Comparison of ENCODE assay signal across 26 mouse cellular contexts in genomic region chrX:106595904-106596303, GRCm38 (mm10). TPM values are rescaled to one million over a fixed set of nuclear protein-coding genes. Genes with fewer than 3 reads are reported as not detected.
DNase-seq lines count a peak whose midpoint lies in the region; ATAC-seq lines count a peak whose summit lies in the region.
"Had no signal": no experiment of that assay in that cellular context is flagged by ENCODE, and none has a peak within 500 bp of the region (broad histone marks: within the 10 kb centered on the region; RNA-seq: fewer than 3 reads in every experiment).

No protein-coding gene starts in this region.

- H3K4me1 ChIP-seq in hindbrain, embryonic 12.5 days, result no peaks in the 10 kb centered on the region
- H3K4me1 ChIP-seq: embryonic facial prominence, embryonic 10.5 days; forebrain, embryonic 15.5 days; limb, embryonic 10.5 days had no signal

- H3K9me3 ChIP-seq in hindbrain, embryonic 12.5 days (replicated peaks), result no peaks in the 10 kb centered on the region
- H3K9me3 ChIP-seq: embryonic facial prominence, embryonic 10.5 days; forebrain, embryonic 15.5 days; limb, embryonic 10.5 days had no signal

- no peak for ATAC-seq in hindbrain, embryonic 12.5 days (ENCODE audit: low FRiP score)
- ATAC-seq: forebrain, embryonic 15.5 days; hindbrain, embryonic 16.5 days; intestine, postnatal 0 days; lung, postnatal 0 days had no signal

- H3K4me3 ChIP-seq in hindbrain, embryonic 12.5 days, result no peak overlapping the region
- H3K4me3 ChIP-seq: embryonic facial prominence, embryonic 10.5 days; forebrain, embryonic 15.5 days; limb, embryonic 10.5 days had no signal

- intact Hi-C loops in heart, postnatal 25 days (cut with DNase I), result no loop called here

- no peak overlapping the region for H3K27ac ChIP-seq in hindbrain, embryonic 12.5 days
- H3K27ac ChIP-seq: embryonic facial prominence, embryonic 10.5 days; forebrain, embryonic 15.5 days; kidney, postnatal 0 days; limb, embryonic 10.5 days; macrophage had no signal

- WGBS in hindbrain, embryonic 12.5 days, result 84% methylated on average over 1 of the region's 1 CpGs

- DNase-seq in heart, adult 8-10 months (ENCODE audit: low spot score), result peak; percentile 8
- DNase-seq in heart, postnatal 25 days (ENCODE audit: low spot score), result no peak
- DNase-seq in CD4-positive helper T cell, adult 2 months (ENCODE audit: low read depth, low spot score), result peak; percentile 35
- DNase-seq in heart, postnatal 4 days, result peak; percentile 6
- peak; percentile 6 for DNase-seq in splenic B cell, adult 2 months (ENCODE audit: low read depth, low spot score)
- DNase-seq in layer of hippocampus, adult 9-10 months (ENCODE audit: low spot score), result no peak
- DNase-seq: adrenal gland, postnatal 25 days; cerebellum, adult 9-10 months; gastrocnemius, postnatal 14 days; liver; right cerebral cortex, adult 18-20 months; thymus, adult 2 months had no signal

- no peaks in the 10 kb centered on the region for H3K27me3 ChIP-seq in splenic B cell, adult 2 months (ENCODE audit: control insufficient read depth, insufficient read depth, low read length, poor library complexity, severe bottlenecking)
- no peaks in the 10 kb centered on the region for H3K27me3 ChIP-seq in hindbrain, embryonic 12.5 days
- H3K27me3 ChIP-seq: forebrain, embryonic 15.5 days had no signal

- no peak overlapping the region for H3K9ac ChIP-seq in hindbrain, embryonic 12.5 days
- H3K9ac ChIP-seq: forebrain, embryonic 15.5 days had no signal

- no peak overlapping the region for H3K4me2 ChIP-seq in hindbrain, embryonic 12.5 days (replicated peaks)
- H3K4me2 ChIP-seq: forebrain, embryonic 15.5 days; midbrain, embryonic 11.5 days had no signal

- no peaks in the 10 kb centered on the region for H3K36me3 ChIP-seq in splenic B cell, adult 2 months (ENCODE audit: control insufficient read depth, insufficient read depth, low read length, poor library complexity, severe bottlenecking)
- no peaks in the 10 kb centered on the region for H3K36me3 ChIP-seq in hindbrain, embryonic 12.5 days
- H3K36me3 ChIP-seq: embryonic facial prominence, embryonic 10.5 days; forebrain, embryonic 15.5 days; limb, embryonic 10.5 days had no signal

RNA-seq across cellular contexts. Expression of gene Cysltr1, which starts 7.6 kb away (rescaled TPM):
- total RNA-seq in heart, adult 8-10 months (2022), result 1 to 10 TPM in 3 of 4 experiments, under 1 TPM in 1; 0.57 to 1.6 (median 1.1) TPM
- 1 to 10 TPM; 1.3 to 2.0 TPM for total RNA-seq in heart, postnatal 25 days (2021)
- total RNA-seq in heart, postnatal 4 days (2021), result 1 to 10 TPM; 1.1 to 2.9 TPM
- polyA plus RNA-seq in hindbrain, embryonic 12.5 days (2016; fragmentation: Nextera tagmentation; extraction: Ambion mirVana), result 0.79 and 0.93 TPM in 2 replicates
- polyA plus RNA-seq: C2C12 had no signal

RNA-seq across cellular contexts. Expression of gene Gm5127, which starts 12.9 kb away (rescaled TPM):
- total RNA-seq in heart, adult 8-10 months (2022), result not detected
- not detected for total RNA-seq in heart, postnatal 25 days (2021)
- total RNA-seq in heart, postnatal 4 days (2021), result not detected
- polyA plus RNA-seq in hindbrain, embryonic 12.5 days (2016; fragmentation: Nextera tagmentation; extraction: Ambion mirVana), result 0.66 and 1.1 TPM in 2 replicates
- total RNA-seq: adrenal gland, postnatal 25 days; gastrocnemius, postnatal 14 days; heart, postnatal 36 days had no signal
- polyA plus RNA-seq: C2C12; liver, embryonic 16.5 days; neural tube, embryonic 14.5 days had no signal

Comparison
In these comparisons a context has a peak if more than half of its experiments do, and no peak if none do; other contexts are left out.
1. DNase-seq: peak in heart, adult 8-10 months (single experiment), CD4-positive helper T cell, adult 2 months (single experiment), heart, postnatal 4 days (single experiment) and splenic B cell, adult 2 months (single experiment); none in heart, postnatal 25 days (single experiment) and layer of hippocampus, adult 9-10 months (single experiment).